Comparison of ENCODE assay signal across 17 mouse cellular contexts in genomic region chr11:81512434-81512833, GRCm38 (mm10).
DNase-seq lines count a peak whose midpoint lies in the region; ATAC-seq and TF ChIP-seq lines count a peak whose summit lies in the region.
"Had no signal": no experiment of that assay in that cellular context is flagged by ENCODE, and none has a peak within 500 bp of the region (broad histone marks: within the 10 kb centered on the region; RNA-seq: fewer than 3 reads in every experiment).

No protein-coding gene starts in this region.

- no peaks in the 10 kb centered on the region for H3K9me3 ChIP-seq in midbrain, postnatal 0 days (ENCODE audit: low read length)
- H3K9me3 ChIP-seq in midbrain, embryonic 16.5 days (replicated peaks; ENCODE audit: control insufficient read depth, low read length, poor library complexity, severe bottlenecking), result no peaks in the 10 kb centered on the region
- H3K9me3 ChIP-seq: hindbrain, embryonic 15.5 days; kidney, embryonic 15.5 days; limb, embryonic 12.5 days; megakaryocyte, embryonic 14.5 days had no signal

- no peaks in the 10 kb centered on the region for H3K27me3 ChIP-seq in midbrain, postnatal 0 days (ENCODE audit: insufficient read depth, low read length)
- no peaks in the 10 kb centered on the region for H3K27me3 ChIP-seq in midbrain, embryonic 16.5 days (ENCODE audit: control insufficient read depth, insufficient read depth, low read depth, low read length)
- H3K27me3 ChIP-seq: hindbrain, embryonic 15.5 days; megakaryocyte, embryonic 14.5 days had no signal

- no peak overlapping the region for H3K4me3 ChIP-seq in midbrain, postnatal 0 days (ENCODE audit: low read depth, low read length)
- H3K4me3 ChIP-seq in midbrain, embryonic 16.5 days (ENCODE audit: low read depth, low read length), result no peak overlapping the region
- H3K4me3 ChIP-seq: heart, adult 2 months; hindbrain, embryonic 15.5 days; kidney, embryonic 15.5 days; limb, embryonic 12.5 days; megakaryocyte, embryonic 14.5 days had no signal

- H3K36me3 ChIP-seq in midbrain, postnatal 0 days (ENCODE audit: insufficient read depth, low read length), result no peaks in the 10 kb centered on the region
- no peaks in the 10 kb centered on the region for H3K36me3 ChIP-seq in midbrain, embryonic 16.5 days (ENCODE audit: control insufficient read depth, insufficient read depth, low read length)
- H3K36me3 ChIP-seq: hindbrain, embryonic 15.5 days; kidney, embryonic 15.5 days; limb, embryonic 12.5 days had no signal

- no peak overlapping the region for H3K27ac ChIP-seq in midbrain, postnatal 0 days (ENCODE audit: low read depth, low read length)
- no peak overlapping the region for H3K27ac ChIP-seq in midbrain, embryonic 16.5 days (ENCODE audit: low read length)
- H3K27ac ChIP-seq: heart, adult 2 months; hindbrain, embryonic 15.5 days; kidney, embryonic 15.5 days; limb, embryonic 12.5 days had no signal

- H3K4me1 ChIP-seq in midbrain, postnatal 0 days (ENCODE audit: insufficient read depth, low read length), result no peaks in the 10 kb centered on the region
- no peaks in the 10 kb centered on the region for H3K4me1 ChIP-seq in midbrain, embryonic 16.5 days (ENCODE audit: control insufficient read depth, insufficient read depth, low read length)
- H3K4me1 ChIP-seq: megakaryocyte, embryonic 14.5 days had no signal

- WGBS in midbrain, postnatal 0 days, result 79% methylated on average over 10 of the region's 10 CpGs
- WGBS in midbrain, embryonic 16.5 days, result 81% methylated on average over 10 of the region's 10 CpGs

- ATAC-seq in midbrain, postnatal 0 days (ENCODE audit: low FRiP score), result no peak
- ATAC-seq in midbrain, embryonic 16.5 days, result no peak
- ATAC-seq: Patski had no signal

- DNase-seq in midbrain, postnatal 0 days (ENCODE audit: low spot score), result peak; percentile 65
- DNase-seq in layer of hippocampus, adult 18-20 months (ENCODE audit: low spot score in 2 of 2), result peak; percentile 69 to 91
- DNase-seq in left cerebral cortex, postnatal 25 days (ENCODE audit: low spot score in 2 of 2), result peak; percentile 69 to 82
- DNase-seq in testis, postnatal 10 days (ENCODE audit: low spot score), result no peak
- DNase-seq in heart, postnatal 25 days (ENCODE audit: low spot score), result no peak
- DNase-seq in adrenal gland, postnatal 25 days, result no peak
- DNase-seq: adrenal gland, postnatal 14 days; cerebellum, adult 11-12 months; heart, adult 2 months; lung, adult 2 months; thymus, postnatal 4 days had no signal

- H3K9ac ChIP-seq in midbrain, postnatal 0 days (replicated peaks; ENCODE audit: low read length, poor library complexity, severe bottlenecking), result no peak overlapping the region
- H3K9ac ChIP-seq in midbrain, embryonic 16.5 days (ENCODE audit: low read depth, low read length), result no peak overlapping the region
- H3K9ac ChIP-seq: hindbrain, embryonic 15.5 days; kidney, embryonic 15.5 days; limb, embryonic 12.5 days had no signal

- no peak for TF ChIP-seq CTCF in midbrain, postnatal 0 days (IDR thresholded peaks at IDR 0.05)

- H3K4me2 ChIP-seq in midbrain, postnatal 0 days (ENCODE audit: low read depth, low read length, poor library complexity, severe bottlenecking), result no peak overlapping the region
- H3K4me2 ChIP-seq in midbrain, embryonic 16.5 days (ENCODE audit: low read length), result no peak overlapping the region
- H3K4me2 ChIP-seq: hindbrain, embryonic 15.5 days; kidney, embryonic 15.5 days; limb, embryonic 12.5 days had no signal

- intact Hi-C loops in left cerebral cortex, postnatal 25 days (cut with DNase I), result loop anchor here (2.0 to 5.0 kb wide), 2 partner anchors 416 to 625 kb away; no protein-coding TSS in a partner anchor
- intact Hi-C loops in heart, postnatal 25 days (cut with DNase I), result no loop called here

Comparison
In these comparisons a context has a peak if more than half of its experiments do, and no peak if none do; other contexts are left out.
1. DNase-seq: peak in midbrain, postnatal 0 days (single experiment), layer of hippocampus, adult 18-20 months (2 of 2) and left cerebral cortex, postnatal 25 days (2 of 2); none in testis, postnatal 10 days (single experiment), heart, postnatal 25 days (single experiment) and adrenal gland, postnatal 25 days (single experiment).